Mouse (Mus musculus) testis, adult 10 weeks (tissue): ENCODE results near the gene Skap1. TPM values are rescaled to one million over a fixed set of nuclear protein-coding genes. Genes with fewer than 3 reads are reported as not detected.

Experiments used
- polyA plus RNA-seq: library from polyadenylated mRNA; stranded (reverse); fragments of 350-450 nt; fragmentation: Illumina TruSeq; extraction: RNeasy Lipid Tissue Mini Kit (QIAGEN cat#74804); gene quantifications from one replicate; pipeline ENCODE4 v1.2.3, GENCODE M21; 2014; ENCODE audit warnings: low read depth, low replicate concordance

The Skap1 gene
- 2.2 TPM for polyA plus RNA-seq

DNA sequence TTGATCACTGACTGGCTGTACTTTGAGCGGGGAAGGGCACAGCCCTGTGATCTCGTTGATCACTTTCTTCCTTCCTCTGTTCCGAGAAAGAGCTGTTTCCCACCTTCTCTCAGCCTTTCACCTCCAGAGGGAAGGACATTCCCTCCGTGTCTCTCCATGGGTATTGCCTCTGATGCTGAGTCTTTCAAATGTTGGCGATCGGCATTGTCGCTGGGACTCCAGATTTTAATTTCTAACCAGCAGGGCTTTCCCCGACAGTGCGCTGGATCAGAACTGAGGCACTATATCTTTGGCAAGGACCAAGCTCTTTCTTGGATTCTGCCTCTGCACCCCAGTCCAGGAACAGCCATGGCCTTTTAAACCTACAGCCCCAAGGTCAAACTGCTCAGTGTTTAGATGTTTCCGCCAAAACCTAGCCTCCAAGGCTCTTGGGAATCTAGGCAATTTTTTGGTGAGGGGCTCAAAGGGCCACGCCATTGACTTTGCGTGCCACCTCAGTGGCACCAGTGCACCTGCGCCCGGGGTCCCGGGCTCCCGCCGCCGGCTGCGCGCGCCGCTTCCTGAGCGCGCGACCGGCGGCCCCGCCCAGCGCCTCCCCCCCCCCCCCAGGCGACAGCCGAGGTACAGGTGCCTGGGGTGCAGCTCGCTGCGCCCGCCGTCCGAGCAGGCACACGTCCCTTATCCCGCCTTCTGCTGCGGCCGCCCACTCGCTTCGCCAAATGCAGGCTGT, at the start of gene Skap1:
TSS of gene Skap1 (plus strand) at position 608 of the 730 bp plus-strand sequence.

DNA sequence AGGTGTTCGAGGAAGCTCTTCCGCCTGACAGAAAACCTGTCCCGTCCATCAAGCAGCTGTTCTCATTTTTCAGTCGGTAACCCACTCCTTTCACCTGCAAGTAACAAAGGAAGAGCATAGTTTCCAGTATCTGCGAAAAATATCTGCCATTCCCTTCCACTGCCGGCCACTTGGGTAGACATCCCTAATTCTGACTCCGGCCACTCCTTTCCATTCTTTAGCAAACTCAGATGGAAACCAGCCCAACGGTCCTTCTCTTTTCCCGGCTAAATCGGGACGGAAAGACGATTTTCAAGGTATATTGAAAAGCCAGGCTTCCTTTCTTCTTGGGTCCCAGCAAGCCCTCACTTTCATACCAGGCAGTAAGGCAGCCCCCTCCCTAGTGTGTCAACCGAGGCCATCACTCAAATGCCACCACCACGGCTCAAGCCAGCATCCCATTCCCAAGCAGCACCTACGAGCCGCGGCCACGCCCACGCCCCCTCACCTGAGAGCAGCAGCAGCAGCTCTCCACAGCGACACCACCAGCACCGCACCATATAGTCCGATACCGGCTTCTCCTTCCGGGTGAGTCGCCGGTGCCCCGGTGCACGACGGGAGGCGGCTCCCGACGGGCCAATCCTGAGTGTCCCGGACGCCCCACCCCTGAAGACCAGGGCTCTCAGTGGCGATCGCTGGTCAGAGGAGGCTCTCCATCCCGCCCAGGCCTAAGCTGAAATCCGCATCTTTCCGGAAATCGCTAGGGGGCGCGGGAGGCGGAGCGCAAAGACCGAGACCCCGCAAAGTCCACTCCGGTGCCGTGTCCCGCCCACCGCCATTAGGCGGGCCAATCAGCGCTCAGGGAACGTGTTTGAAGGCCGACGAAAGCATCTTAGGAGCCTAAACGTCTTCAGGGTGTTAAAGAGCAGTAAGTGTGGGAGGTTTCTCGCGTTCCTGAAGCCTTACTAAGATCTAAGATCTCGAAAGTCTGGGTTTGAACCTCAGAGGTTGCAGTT, 312.9 kb downstream of the Skap1 start, which contains the start of gene Snx11:
TSS of gene Snx11 (minus strand) at position 592 of the 995 bp plus-strand sequence.

GRCm38 (mm10) chr11:96788871-96789795, 324.7 kb downstream of the Skap1 start, which contains the start of gene Cbx1:
Cbx1 (plus strand) TSS chr11:96789127.

Other genes with a start within 250 kb of the Skap1 start
- gene Hoxb9, start 193.1 kb upstream of the Skap1 start, polyA plus RNA-seq, result 0.43 TPM
- 0.07 TPM for gene Hoxb8, start 182.7 kb upstream of the Skap1 start, polyA plus RNA-seq
- not detected for gene Hoxb7, start 178.0 kb upstream of the Skap1 start, polyA plus RNA-seq
- gene Hoxb6, start 172.1 kb upstream of the Skap1 start, polyA plus RNA-seq, result not detected
- not detected for gene Hoxb5, start 161.3 kb upstream of the Skap1 start, polyA plus RNA-seq
- 0.15 TPM for gene Hoxb4, start 146.3 kb upstream of the Skap1 start, polyA plus RNA-seq
- gene Hoxb3, start 141.3 kb upstream of the Skap1 start, polyA plus RNA-seq, result 1.4 TPM
- 0.32 TPM for gene Hoxb2, start 114.1 kb upstream of the Skap1 start, polyA plus RNA-seq
- not detected for gene Hoxb1, start 98.8 kb upstream of the Skap1 start, polyA plus RNA-seq